Mouse (Mus musculus): Measurements from ENCODE around the gene Vmn2r36. TPM values are rescaled to one million over a fixed set of nuclear protein-coding genes. Genes with fewer than 3 reads are reported as not detected.
"Not testable (repeated sequence)": the region's sequence is repeated elsewhere in the genome, so short reads cannot be mapped to it uniquely, and the experiment has no call there.

Vmn2r36 gene
- polyA plus RNA-seq (2015; fragmentation: Nextera tagmentation; extraction: Ambion mirVana), result not detected in 2 replicates

GRCm38 (mm10) chr7:7902395-7902794 lies at the start of gene Vmn2r36:
Vmn2r36 (minus strand) TSS chr7:7902495.
- H3K36me3 ChIP-seq (ENCODE audit: control insufficient read depth, insufficient read depth, low read length); H3K4me3 ChIP-seq (ENCODE audit: low read length); H3K9ac ChIP-seq (ENCODE audit: low read length); H3K9me3 ChIP-seq (ENCODE audit: control insufficient read depth, low read length); H3K27ac ChIP-seq (ENCODE audit: low read length); ATAC-seq (ENCODE audit: low read depth); H3K27me3 ChIP-seq (ENCODE audit: control insufficient read depth, insufficient read depth, low read depth, low read length); H3K4me1 ChIP-seq (replicated peaks; ENCODE audit: control insufficient read depth, insufficient read depth, low read length); H3K4me2 ChIP-seq (ENCODE audit: low read depth, low read length): not testable (repeated sequence)
- no CpG with 5 or more reads among the region's 1 CpGs for WGBS

Other genes with a start within 250 kb of the Vmn2r36 start
- not detected in 2 replicates for gene Vmn2r34, start 213.0 kb downstream of the Vmn2r36 start, polyA plus RNA-seq (2015; fragmentation: Nextera tagmentation; extraction: Ambion mirVana)
- not detected in 2 replicates for gene Vmn2r35, start 82.6 kb downstream of the Vmn2r36 start, polyA plus RNA-seq (2015; fragmentation: Nextera tagmentation; extraction: Ambion mirVana)

All from lung, embryonic 16.5 days (tissue).